Mouse (Mus musculus) ES-Bruce4 (cell line): ENCODE results near the gene Lmln. TPM values are rescaled to one million over a fixed set of nuclear protein-coding genes. Genes with fewer than 3 reads are reported as not detected.
"Not testable (repeated sequence)": the region's sequence is repeated elsewhere in the genome, so short reads cannot be mapped to it uniquely, and the experiment has no call there.

ENCODE experiments used
- H3K27ac ChIP-seq: 2 replicates; pipeline ENCODE4 v1.5.1; 2012; ENCODE audit warnings: low read length, inconsistent platforms; ENCODE audit not compliant: insufficient read depth
- H3K27me3 ChIP-seq: 2 replicates; pipeline ENCODE4 v1.6.1; 2012; ENCODE audit warnings: mild to moderate bottlenecking, low read length, inconsistent platforms; ENCODE audit not compliant: control insufficient read depth, poor library complexity, insufficient read depth, severe bottlenecking
- H3K36me3 ChIP-seq: 2 replicates; pipeline ENCODE4 v1.6.1; 2012; ENCODE audit warnings: inconsistent platforms, mild to moderate bottlenecking, low read length, moderate library complexity; ENCODE audit not compliant: control insufficient read depth, poor library complexity, insufficient read depth, severe bottlenecking
- H3K4me1 ChIP-seq: one replicate; pipeline ENCODE4 v1.8.1; 2011; ENCODE audit warnings: low read length; ENCODE audit not compliant: control insufficient read depth, insufficient read depth
- H3K4me3 ChIP-seq: 2 replicates; pipeline ENCODE4 v1.5.1; 2011; ENCODE audit warnings: low read depth, mild to moderate bottlenecking, low read length
- H3K9ac ChIP-seq: 2 replicates; pipeline ENCODE4 v1.6.1; 2012; ENCODE audit warnings: low read depth, mild to moderate bottlenecking, inconsistent platforms; ENCODE audit not compliant: poor library complexity, severe bottlenecking
- H3K9me3 ChIP-seq: replicated peaks from 2 replicates; pipeline ENCODE4 v1.6.1; 2012; ENCODE audit warnings: mild to moderate bottlenecking, low read length, inconsistent platforms; ENCODE audit not compliant: control insufficient read depth, poor library complexity, insufficient read depth, severe bottlenecking
- CTCF ChIP-seq: IDR thresholded peaks from one replicate; pipeline ENCODE4 v1.8.1; 2011; ENCODE audit warnings: low read depth, low read length
- EP300 ChIP-seq: IDR thresholded peaks from 2 replicates; pipeline ENCODE4 v1.6.1; 2011; ENCODE audit warnings: low read depth, low read length; ENCODE audit not compliant: insufficient read depth
- POLR2A ChIP-seq: IDR thresholded peaks from one replicate; pipeline ENCODE4 v1.8.1; 2011; ENCODE audit warnings: low read length; ENCODE audit not compliant: insufficient read depth
- polyA plus RNA-seq: library from polyadenylated mRNA; stranded (reverse); fragments of >200 nt; gene quantifications from 2 replicates; pipeline ENCODE4 v1.2.4, GENCODE M21; 2011; ENCODE audit warnings: low read depth; ENCODE audit not compliant: missing spikeins, insufficient read depth, insufficient read length

The Lmln gene
- polyA plus RNA-seq, 1 experiment = 5.4 TPM

DNA sequence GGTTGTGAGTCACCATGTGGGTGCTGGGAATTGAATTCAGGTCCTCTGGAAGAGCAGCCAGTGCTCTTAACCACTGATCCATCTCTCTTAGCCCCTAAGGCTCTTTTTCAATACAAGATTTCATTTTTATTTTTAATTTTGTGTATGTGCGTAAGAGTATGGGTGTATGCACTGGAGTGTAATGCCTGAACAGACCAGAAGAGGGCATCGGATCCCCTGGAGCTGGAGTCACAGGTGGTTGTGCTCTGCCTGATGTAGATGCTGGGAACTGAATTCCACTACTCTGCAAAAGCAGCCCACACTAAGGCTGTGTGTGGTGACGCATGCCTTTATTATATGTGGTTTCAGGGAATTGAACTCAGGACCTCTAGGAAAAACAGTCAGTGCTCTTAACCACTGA, 83.9 kb downstream of the Lmln start:
- Histone ChIP-seq H3K27me3 (no peaks in the 10 kb centered on the region), H3K9me3 (no peaks in the 10 kb centered on the region), H3K9ac (no peak overlapping the region), H3K27ac (no peak overlapping the region), H3K36me3 (no peaks in the 10 kb centered on the region), H3K4me1 (peaks cover 2% of the 10 kb centered on the region), H3K4me3 (no peak overlapping the region)
- no peak for TF ChIP-seq POLR2A
- peak; percentile 21 for TF ChIP-seq CTCF
- TF ChIP-seq EP300 = no peak

DNA sequence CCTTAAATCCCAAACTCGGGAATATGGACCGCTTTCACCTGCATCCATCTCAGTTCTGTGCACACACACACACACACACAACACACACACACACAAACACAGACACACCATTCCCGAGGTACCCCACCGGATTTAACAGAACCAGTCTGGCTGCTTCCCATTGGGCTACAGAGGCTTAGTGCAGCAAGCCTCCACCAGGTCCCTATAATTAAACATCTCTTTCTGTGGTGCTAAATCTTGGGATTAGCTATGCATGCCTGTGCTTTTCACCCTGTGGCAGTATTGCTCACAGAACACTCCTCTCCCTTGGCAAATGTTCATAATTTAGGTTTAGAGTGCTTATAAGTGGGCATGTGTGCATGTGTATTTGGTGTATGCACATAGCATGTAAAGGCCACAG, 85.8 kb downstream of the Lmln start:
- Histone ChIP-seq H3K36me3 (no peaks in the 10 kb centered on the region), H3K4me3 (no peak overlapping the region), H3K9ac (no peak overlapping the region), H3K27me3 (no peaks in the 10 kb centered on the region), H3K27ac (no peak overlapping the region), H3K9me3 (no peaks in the 10 kb centered on the region), H3K4me1 (peaks cover 2% of the 10 kb centered on the region)
- no peak for TF ChIP-seq POLR2A
- TF ChIP-seq CTCF = no peak
- no peak for TF ChIP-seq EP300

GRCm38 (mm10) chr16:33150875-33151274, 88.6 kb downstream of the Lmln start:
- not testable (repeated sequence) for H3K9me3 ChIP-seq, H3K4me1 ChIP-seq, H3K27ac ChIP-seq, H3K4me3 ChIP-seq, H3K36me3 ChIP-seq, H3K9ac ChIP-seq, H3K27me3 ChIP-seq

DNA sequence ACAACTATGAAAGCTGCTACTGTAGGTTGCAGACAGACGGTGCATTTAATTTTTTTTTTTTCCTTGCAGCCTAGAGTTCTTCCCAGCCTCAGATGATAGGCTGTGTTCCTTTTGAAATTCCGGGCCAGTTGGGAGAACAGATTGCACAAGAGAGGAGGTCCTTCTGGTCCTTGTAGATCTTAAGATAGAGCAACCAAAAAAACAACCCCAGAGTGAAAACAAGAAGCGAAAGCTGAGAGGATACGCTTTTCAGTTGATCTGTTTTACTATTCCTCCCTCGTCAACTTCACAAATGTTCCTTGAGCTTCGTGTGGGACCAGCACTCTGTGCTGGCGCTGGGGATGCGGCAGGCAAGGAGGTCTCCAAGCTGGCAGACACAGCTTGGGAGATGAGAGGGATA, 89.2 kb downstream of the Lmln start:
- H3K36me3 ChIP-seq = no peaks in the 10 kb centered on the region
- H3K4me3 ChIP-seq = no peak overlapping the region
- no peak overlapping the region for H3K9ac ChIP-seq
- H3K27ac ChIP-seq = no peak overlapping the region
- H3K4me1 ChIP-seq = no peaks in the 10 kb centered on the region
- TF ChIP-seq CTCF (no peak), POLR2A (no peak), EP300 (no peak)
- H3K9me3 ChIP-seq = no peaks in the 10 kb centered on the region
- H3K27me3 ChIP-seq = no peaks in the 10 kb centered on the region

DNA sequence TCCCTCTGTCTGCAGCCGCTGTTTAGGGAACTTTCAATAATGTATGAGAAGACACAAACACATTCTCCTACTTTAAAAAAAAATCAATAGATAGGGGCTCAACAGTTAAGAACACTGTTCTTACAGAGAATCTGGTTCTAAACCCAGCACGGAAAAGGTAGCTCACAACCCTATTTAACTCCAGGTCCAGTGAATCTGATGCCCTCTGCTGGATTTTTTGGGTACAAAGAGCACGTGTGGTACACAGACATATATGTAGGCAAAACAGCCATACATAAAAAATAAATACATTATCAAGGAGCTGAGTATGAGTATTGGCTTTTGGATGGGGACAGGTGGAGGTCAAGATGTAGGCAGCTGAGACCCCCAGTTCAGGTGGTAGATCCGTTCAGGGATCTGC, 92.7 kb downstream of the Lmln start:
- H3K4me3 ChIP-seq = no peak overlapping the region
- H3K4me1 ChIP-seq = no peaks in the 10 kb centered on the region
- H3K27me3 ChIP-seq = no peaks in the 10 kb centered on the region
- no peak overlapping the region for H3K27ac ChIP-seq
- no peaks in the 10 kb centered on the region for H3K36me3 ChIP-seq
- TF ChIP-seq EP300 (no peak), CTCF (no peak), POLR2A (no peak)
- H3K9ac ChIP-seq = no peak overlapping the region
- no peaks in the 10 kb centered on the region for H3K9me3 ChIP-seq

GRCm38 (mm10) chr16:33158006-33158405, 95.7 kb downstream of the Lmln start:
- H3K9ac ChIP-seq = no peak overlapping the region

DNA sequence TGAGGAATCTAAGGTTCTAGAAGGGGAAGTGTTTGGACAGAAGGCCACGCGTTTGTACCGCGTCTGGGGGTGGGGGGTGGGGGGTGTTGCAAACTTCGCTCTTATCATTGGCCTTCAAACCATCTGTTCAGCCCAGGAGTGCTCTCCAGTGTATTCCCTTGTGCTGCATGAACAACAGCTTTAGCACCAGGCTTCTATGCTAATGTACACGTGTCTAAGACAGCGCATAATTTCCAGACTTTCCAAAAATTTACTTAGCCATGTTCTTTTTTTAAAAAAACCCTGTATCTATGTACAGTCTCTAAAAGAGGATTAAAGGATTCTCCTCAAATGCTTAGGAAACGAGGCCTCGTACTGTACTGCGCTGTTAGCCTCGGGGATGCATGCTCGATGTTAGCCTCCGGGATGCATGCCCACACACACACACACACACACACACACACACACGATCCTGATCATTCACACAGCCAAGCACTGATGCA, 96.3 kb downstream of the Lmln start:
- TF ChIP-seq POLR2A (no peak), EP300 (no peak), CTCF (no peak)
- Histone ChIP-seq H3K4me1 (no peaks in the 10 kb centered on the region), H3K9me3 (no peaks in the 10 kb centered on the region), H3K27me3 (no peaks in the 10 kb centered on the region), H3K9ac (no peak overlapping the region), H3K4me3 (no peak overlapping the region), H3K27ac (no peak overlapping the region), H3K36me3 (no peaks in the 10 kb centered on the region)

More at GRCm38 (mm10) chr16:33158006-33158405, 95.7 kb downstream of the Lmln start:
- TF ChIP-seq EP300 (no peak), POLR2A (no peak), CTCF (no peak)
- peak overlapping the region; percentile 21 for H3K4me3 ChIP-seq
- H3K9me3 ChIP-seq = no peaks in the 10 kb centered on the region
- H3K4me1 ChIP-seq = no peaks in the 10 kb centered on the region
- H3K27ac ChIP-seq = no peak overlapping the region
- no peaks in the 10 kb centered on the region for H3K36me3 ChIP-seq
- H3K27me3 ChIP-seq = no peaks in the 10 kb centered on the region
